Mouse (Mus musculus): Measurements from ENCODE around the gene Dbp.
A peak's percentile ranks its signal among the peaks of the same experiment; 100 is the strongest.
"Not testable (repeated sequence)": the region's sequence is repeated elsewhere in the genome, so short reads cannot be mapped to it uniquely, and the experiment has no call there.

The Dbp gene

GRCm38 (mm10) chr7:45704730-45705442 is at the start of gene Dbp:
Dbp (plus strand) TSS chr7:45705088.
- peak; percentile 92 for DNase-seq (ENCODE audit: low spot score)

GRCm38 (mm10) chr7:45660746-45661478 is 44.0 kb upstream of the Dbp start:
- no peak for DNase-seq (ENCODE audit: low spot score)

- DNase-seq (ENCODE audit: low spot score), result not testable (repeated sequence)
These were observed 43.2 kb upstream of the Dbp start for GRCm38 (mm10) chr7:45661702-45662101.

GRCm38 (mm10) chr7:45665303-45666138 is 39.4 kb upstream of the Dbp start:
- DNase-seq (ENCODE audit: low spot score), result no peak

GRCm38 (mm10) chr7:45666161-45666560 is 38.7 kb upstream of the Dbp start, which contains the start of gene Fut2:
Fut2 (minus strand) TSS chr7:45666394.
- no peak for DNase-seq (ENCODE audit: low spot score)

- no peak for DNase-seq (ENCODE audit: low spot score)
These were observed 37.1 kb upstream of the Dbp start for GRCm38 (mm10) chr7:45667761-45668160.

- DNase-seq (ENCODE audit: low spot score), result no peak
These were observed 36.0 kb upstream of the Dbp start for GRCm38 (mm10) chr7:45668921-45669320.

GRCm38 (mm10) chr7:45677627-45678295 is 27.1 kb upstream of the Dbp start:
- no peak for DNase-seq (ENCODE audit: low spot score)

GRCm38 (mm10) chr7:45678513-45678912 is 26.4 kb upstream of the Dbp start:
- no peak for DNase-seq (ENCODE audit: low spot score)

- no peak for DNase-seq (ENCODE audit: low spot score)
These were observed 24.8 kb upstream of the Dbp start for GRCm38 (mm10) chr7:45679966-45680621.

GRCm38 (mm10) chr7:45681046-45681736 is 23.7 kb upstream of the Dbp start:
- DNase-seq (ENCODE audit: low spot score), result no peak

GRCm38 (mm10) chr7:45682144-45683126 is 22.5 kb upstream of the Dbp start:
- DNase-seq (ENCODE audit: low spot score), result no peak

- DNase-seq (ENCODE audit: low spot score), result no peak
These were observed 21.4 kb upstream of the Dbp start, which contains the start of gene Ntn5 for GRCm38 (mm10) chr7:45683396-45684050. Ntn5 (plus strand) TSS chr7:45684022.

GRCm38 (mm10) chr7:45685811-45686210 is 19.1 kb upstream of the Dbp start:
- DNase-seq (ENCODE audit: low spot score), result no peak

GRCm38 (mm10) chr7:45686841-45687240 is 18.0 kb upstream of the Dbp start:
- no peak for DNase-seq (ENCODE audit: low spot score)

- no peak for DNase-seq (ENCODE audit: low spot score)
These were observed 15.8 kb upstream of the Dbp start for GRCm38 (mm10) chr7:45689099-45689498.

GRCm38 (mm10) chr7:45689800-45690199 is 15.1 kb upstream of the Dbp start:
- DNase-seq (ENCODE audit: low spot score), result no peak

- DNase-seq (ENCODE audit: low spot score), result no peak
These were observed 12.5 kb upstream of the Dbp start for GRCm38 (mm10) chr7:45692364-45692763.
